Mouse (Mus musculus): ENCODE results near the gene 4930524B15Rik.

GRCm38 (mm10) chr11:31949331-31949785 lies 16.0 kb upstream of the 4930524B15Rik start:
- no peak for TF ChIP-seq CTCF (IDR thresholded peaks at IDR 0.05; ENCODE audit: borderline replicate concordance, control insufficient read depth, extremely low read depth, insufficient read depth, low read length, poor library complexity)
- no peak for TF ChIP-seq POLR2A (IDR thresholded peaks at IDR 0.05; ENCODE audit: control insufficient read depth, extremely low read depth, insufficient read depth, low read length, poor library complexity)
